Mouse (Mus musculus) common myeloid progenitor, adult 5-6 weeks (primary cell): Measurements from ENCODE around the gene Foxo6. TPM values are rescaled to one million over a fixed set of nuclear protein-coding genes. Genes with fewer than 3 reads are reported as not detected.
A peak's percentile ranks its signal among the peaks of the same experiment; 100 is the strongest.

ENCODE experiments used
- ATAC-seq: replicated peaks from 2 replicates; pipeline ENCODE4 v1.8.0; 2016; ENCODE audit warnings: low read depth, mild to moderate bottlenecking, moderate TSS enrichment, inconsistent platforms; ENCODE audit not compliant: poor library complexity, severe bottlenecking
- total RNA-seq: library from RNA; stranded (forward); fragments of 200-1000, 187-1606 nt; gene quantifications from 2 replicates; pipeline ENCODE4 v1.2.3, GENCODE M21; 2017

Gene Foxo6
- not detected in 2 replicates for total RNA-seq

DNA sequence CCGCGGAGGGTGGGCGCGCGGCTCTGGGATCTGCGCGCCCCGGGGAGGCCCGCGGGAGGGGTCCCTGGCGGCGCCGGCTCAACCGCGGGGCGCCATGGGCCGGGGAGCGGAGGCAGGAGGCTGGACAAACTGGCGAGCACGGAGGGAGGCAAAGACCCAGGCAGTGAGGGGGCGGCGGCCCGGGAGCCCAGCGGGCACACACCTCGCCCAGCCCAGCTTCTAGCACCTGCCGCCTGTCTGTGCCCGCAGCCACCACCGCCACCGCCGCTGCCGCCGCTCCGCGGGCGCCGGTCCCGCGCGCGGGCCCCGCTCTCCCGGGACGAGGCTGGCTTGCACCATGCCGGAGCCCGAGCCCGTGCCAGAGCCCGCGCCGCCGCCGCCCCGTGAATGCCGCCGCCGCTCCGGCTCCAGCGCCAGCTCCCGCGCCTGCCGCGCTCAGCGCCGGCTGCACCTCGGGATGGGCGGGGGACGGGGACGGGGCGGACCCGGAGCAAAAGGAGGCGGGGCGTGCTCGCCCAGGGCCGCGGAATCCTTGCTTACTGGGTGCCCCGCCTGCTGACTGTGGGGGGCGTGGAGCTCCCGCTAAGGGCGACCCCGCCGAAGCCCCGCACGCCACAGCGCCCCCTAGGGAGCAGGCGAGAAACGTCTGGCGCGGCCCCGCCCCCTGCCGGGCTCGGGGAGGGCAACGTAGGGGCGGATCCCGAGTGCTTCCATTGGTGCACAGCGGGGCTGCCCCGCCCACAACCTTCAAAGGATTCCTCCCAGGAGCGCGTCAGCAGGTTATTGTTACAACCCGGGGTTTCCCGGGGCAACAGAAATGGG lies at the start of gene Foxo6:
Gene Foxo6 (minus strand): TSS at position 60 of the 822 bp plus-strand sequence.
- peak; percentile 74 for ATAC-seq

DNA sequence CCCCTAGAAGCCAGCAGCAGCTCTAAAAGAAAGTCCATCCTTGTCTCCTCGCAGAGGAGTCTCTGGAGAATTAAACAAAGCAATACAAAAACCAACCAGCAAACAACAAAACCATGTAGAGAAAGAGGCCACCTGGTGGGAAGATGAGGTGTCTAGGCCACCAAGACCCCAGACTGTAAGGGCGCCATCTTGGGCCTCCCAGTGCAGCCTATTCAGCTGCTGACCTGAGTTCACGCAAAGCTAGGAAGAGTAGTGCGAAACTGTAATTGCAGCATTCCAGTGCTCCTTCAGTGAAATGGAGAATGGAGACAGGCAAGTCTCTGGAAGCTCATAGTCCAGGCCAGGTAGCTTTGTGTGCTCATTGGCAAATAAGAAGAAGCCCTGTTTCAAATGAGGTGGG lies 47.2 kb upstream of the Foxo6 start:
- ATAC-seq = no peak

GRCm38 (mm10) chr4:120332934-120333421 lies 45.8 kb upstream of the Foxo6 start:
- no peak for ATAC-seq

- ATAC-seq = no peak
These were observed 45.3 kb upstream of the Foxo6 start for GRCm38 (mm10) chr4:120332405-120332933.

DNA sequence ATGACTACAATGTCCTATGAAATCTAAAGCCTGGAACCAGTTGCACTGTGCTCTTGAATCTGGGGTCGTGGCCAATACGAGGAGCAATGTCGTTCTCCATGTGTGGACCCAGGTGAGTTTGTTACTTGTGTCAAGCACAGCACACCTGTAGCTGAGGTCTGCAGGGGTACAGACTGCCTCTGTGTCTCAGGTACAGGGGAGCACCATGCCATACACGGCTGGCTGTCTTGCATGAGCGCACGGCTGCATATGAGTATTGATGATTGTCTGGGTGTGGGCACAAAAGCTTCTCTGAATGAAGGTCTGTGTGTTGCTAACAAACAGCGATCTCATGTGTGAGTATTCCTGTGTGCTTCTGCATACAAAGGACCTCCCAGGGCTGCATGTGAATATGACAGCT lies 44.8 kb upstream of the Foxo6 start:
- ATAC-seq = no peak

- no peak for ATAC-seq
These were observed 44.4 kb upstream of the Foxo6 start for GRCm38 (mm10) chr4:120331541-120331940.

GRCm38 (mm10) chr4:120325748-120326147 lies 38.6 kb upstream of the Foxo6 start:
- ATAC-seq = no peak

- ATAC-seq = no peak
These were observed 37.9 kb upstream of the Foxo6 start for GRCm38 (mm10) chr4:120325051-120325450.

DNA sequence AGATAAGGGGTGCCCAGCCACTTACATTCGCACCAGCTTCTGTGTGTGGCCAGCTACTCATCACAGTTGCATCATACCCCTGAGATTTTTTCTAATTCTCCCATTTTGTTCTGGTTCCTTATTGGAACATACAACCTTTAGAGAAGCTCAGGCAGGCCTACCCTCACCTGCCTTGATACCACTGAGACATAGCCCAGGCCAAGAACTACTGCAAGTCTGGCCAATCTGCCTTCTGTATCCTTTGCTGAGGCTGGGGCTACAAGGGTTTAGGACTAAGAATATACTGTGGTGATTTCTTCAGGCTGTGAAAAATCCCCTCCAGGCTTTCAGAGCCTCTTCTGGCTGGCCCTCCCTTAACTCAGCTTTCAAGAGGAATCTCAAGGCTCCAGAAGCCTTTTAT lies 36.7 kb upstream of the Foxo6 start:
- no peak for ATAC-seq

- ATAC-seq = 0 out of 2 replicates have a peak, but pooled peaks have one; percentile 52
These were observed 36.0 kb upstream of the Foxo6 start for GRCm38 (mm10) chr4:120323198-120323597.

- ATAC-seq = no peak
These were observed 30.4 kb upstream of the Foxo6 start for GRCm38 (mm10) chr4:120317541-120317940.

DNA sequence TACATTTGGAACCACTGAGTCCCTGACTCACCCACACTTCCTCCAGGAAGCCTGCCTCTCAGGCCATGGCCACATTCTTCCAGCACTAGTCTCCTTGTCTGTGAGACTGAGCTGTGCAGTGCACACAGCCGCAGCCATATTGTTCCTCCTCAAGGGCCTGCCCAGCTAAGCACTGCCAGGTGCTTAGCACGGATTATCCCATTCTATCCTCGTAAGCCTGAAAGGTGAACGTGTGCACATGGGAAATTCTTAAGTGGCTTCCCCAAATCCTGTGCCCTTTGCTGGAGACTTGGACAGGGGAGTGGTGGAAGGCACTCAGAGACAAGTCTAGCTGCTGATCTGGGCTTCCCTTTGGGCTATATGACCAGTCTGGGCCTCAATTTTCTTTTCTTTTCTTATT lies 29.6 kb upstream of the Foxo6 start:
- ATAC-seq = no peak

DNA sequence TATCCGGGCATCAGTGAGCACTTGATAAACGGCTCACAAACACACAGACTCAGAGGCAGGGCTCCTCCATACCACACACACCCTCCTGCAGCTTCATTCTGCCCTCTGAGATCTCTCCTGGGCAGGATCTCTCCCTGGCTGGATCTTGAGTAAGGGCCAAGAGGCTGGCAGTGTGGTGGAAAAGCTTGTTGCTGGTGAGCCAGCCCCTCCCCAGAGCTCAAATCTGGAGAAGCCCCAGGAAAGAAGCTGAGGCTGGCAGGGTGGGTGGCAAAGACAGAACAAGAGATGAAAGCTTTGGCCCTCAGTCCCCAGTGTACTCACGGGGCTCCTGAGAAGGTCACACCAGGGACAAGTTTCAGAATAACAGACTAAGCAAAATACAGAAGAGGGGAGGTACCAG lies 27.4 kb upstream of the Foxo6 start:
- no peak for ATAC-seq

- peak; percentile 86 for ATAC-seq
These were observed 26.2 kb upstream of the Foxo6 start for GRCm38 (mm10) chr4:120313309-120313708.

DNA sequence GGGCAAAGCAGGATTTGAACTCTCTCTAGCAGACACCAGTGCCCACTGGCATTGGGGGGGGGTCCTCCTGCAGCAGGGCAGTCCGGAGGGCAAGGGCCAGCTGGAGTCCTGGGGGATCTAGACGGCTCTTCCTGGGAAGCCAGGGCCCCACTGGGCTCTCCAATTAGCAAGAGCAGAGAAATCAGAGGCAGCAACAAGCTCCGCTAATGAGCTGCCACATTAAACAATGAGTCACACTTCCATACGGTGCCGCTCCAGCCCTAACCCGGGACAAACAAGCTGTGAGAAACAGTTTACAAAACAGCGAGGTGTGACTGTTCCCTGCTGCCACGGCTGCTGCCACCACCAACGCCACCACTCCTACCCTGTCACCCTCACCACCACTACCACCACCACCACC lies 17.4 kb upstream of the Foxo6 start:
- no peak for ATAC-seq

DNA sequence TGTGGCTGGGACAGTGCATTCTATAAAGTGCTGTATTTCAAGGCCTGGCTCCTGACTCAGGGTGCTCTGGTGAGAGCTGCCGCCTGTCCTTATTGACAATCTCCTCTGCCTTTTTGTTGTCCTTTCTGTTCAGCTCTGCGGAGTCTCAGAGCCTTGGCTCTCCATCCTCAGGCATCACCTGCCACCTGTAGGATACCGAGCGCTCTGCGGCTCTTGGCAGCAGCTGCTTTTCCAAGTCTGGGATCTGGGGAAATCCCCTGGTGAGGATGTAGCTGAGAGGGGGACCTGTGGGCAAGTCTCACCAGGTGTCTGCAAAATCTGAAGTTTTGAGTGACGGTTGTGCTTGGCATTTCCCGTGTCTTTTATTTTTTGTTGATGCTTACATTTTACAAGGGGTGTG lies 12.1 kb upstream of the Foxo6 start:
- no peak for ATAC-seq

- ATAC-seq = no peak
These were observed 4.1 kb upstream of the Foxo6 start for GRCm38 (mm10) chr4:120291106-120291822.

GRCm38 (mm10) chr4:120290486-120290885 lies 3.3 kb upstream of the Foxo6 start:
- no peak for ATAC-seq

DNA sequence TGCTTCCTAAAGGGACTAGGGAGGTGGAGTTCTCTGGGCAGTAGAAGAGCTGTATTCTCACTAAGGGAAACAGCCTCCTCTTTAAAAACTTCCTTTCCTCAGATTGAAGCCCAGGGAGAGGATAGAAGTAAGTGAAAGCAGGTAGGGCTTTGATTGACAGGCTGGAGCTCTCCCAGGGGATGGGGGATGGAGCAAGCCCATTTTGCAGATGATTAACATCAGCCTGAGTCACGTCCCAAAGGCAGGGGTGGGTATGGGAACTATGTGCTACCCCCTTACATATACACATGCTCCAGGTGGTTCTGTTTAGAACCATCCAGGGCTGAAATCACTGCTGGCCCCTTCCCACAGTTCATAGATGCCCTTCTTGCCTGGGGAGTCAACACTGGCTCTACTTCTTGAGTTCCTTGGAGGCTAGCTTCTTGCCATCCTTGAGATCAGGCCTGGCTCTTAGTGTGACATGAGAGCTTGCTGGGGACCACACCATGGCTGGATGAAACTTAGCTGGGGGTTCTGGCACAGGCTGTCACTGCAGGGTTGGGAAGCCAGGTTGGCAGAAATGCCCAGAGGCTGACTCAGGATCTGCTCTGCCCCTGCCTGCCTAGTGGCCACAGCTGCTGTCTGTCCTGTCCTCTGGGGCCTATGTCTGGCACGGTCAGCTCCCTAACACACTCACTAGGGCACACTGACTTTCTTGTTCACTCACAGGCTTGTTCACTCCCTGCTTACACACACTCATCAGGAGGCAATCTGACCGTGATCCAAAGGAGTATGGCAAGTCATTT lies 2.2 kb upstream of the Foxo6 start:
- no peak for ATAC-seq

- no peak for ATAC-seq
These were observed 348 bp downstream of the Foxo6 start for GRCm38 (mm10) chr4:120286761-120287241.
